Mouse (Mus musculus): ENCODE data around the gene Lnpep.
"Not testable (repeated sequence)": the region's sequence is repeated elsewhere in the genome, so short reads cannot be mapped to it uniquely, and the experiment has no call there.

Gene Lnpep

DNA sequence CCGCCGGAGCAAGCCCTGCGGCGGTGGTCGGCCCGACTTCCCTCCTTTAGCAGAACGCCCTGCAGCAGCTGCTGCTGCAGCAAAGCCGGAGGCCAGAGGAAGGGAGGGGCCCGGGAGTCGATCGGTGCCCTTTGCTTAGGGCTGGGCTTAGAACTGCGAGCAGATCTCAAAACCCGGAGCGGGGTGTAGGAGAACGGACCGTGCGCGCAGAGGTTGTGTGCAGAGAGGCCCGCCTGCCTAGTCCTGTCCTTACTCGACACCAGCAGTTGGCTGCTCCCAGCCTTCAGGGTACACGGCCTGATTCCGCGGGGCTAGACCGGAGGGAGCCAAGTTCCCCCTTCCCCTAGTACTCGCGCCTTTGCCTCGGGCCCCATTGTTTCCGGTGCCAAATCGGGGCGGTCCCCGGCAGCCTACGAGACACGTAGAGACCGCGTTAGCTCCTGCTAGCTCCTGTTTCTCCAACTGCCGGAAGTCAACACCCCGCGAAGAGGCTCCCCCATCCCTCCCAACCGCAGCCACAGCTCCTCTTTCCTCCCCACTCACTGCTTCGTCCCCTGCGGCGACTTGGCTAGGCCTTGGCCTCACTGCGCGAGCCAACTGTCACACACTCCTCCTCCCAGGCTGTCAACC, at the start of gene Lnpep:
Lnpep (minus strand) TSS at position 94 of the 630 bp plus-strand sequence.
- DNase-seq = peak; percentile 100

DNA sequence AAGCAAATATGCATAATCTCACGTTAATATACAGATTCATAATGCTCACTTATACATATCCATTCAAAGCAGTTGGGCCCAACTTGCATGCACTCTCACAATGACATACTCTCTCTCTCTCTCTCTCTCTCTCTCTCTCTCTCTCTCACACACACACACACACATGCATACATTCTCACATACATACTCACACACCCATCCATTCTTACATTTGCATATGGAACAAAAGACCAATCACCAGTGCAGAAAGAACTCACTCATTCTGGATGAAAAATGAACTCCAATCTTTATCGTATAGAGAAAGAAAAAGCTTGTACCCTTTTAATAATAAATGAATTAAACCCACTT, 31.0 kb upstream of the Lnpep start:
- no peak for DNase-seq

- peak; percentile 40 for DNase-seq
These were observed 30.4 kb upstream of the Lnpep start for GRCm38 (mm10) chr17:17654997-17655828.

DNA sequence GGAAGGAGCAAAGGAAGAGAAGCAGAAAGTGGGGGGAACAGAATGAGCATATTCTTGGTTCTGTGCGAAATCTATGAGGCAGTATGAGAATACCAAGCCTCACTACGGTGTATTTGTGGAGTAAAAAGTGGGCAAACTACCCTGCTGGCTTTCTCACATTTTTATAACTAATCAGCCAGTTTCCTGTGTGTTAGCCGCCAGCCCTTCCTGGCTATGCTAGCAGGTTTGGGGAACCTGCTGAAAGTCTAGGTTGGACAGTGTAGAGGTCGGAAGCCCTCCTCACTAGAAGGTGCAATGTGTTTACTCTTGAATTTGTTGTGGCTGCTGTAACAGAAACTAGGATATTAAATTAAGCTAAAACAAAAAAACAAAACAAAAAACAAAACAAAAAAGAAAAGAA, 27.7 kb upstream of the Lnpep start:
- DNase-seq = peak; percentile 37

GRCm38 (mm10) chr17:17645738-17646137, 20.9 kb upstream of the Lnpep start:
- DNase-seq = peak; percentile 62

- DNase-seq = peak; percentile 41
These were observed 12.5 kb upstream of the Lnpep start for GRCm38 (mm10) chr17:17637387-17637786.

- DNase-seq = peak; percentile 2
These were observed 11.3 kb upstream of the Lnpep start for GRCm38 (mm10) chr17:17636147-17636546.

- DNase-seq = peak; percentile 12
These were observed 9.2 kb upstream of the Lnpep start for GRCm38 (mm10) chr17:17634033-17634432.

DNA sequence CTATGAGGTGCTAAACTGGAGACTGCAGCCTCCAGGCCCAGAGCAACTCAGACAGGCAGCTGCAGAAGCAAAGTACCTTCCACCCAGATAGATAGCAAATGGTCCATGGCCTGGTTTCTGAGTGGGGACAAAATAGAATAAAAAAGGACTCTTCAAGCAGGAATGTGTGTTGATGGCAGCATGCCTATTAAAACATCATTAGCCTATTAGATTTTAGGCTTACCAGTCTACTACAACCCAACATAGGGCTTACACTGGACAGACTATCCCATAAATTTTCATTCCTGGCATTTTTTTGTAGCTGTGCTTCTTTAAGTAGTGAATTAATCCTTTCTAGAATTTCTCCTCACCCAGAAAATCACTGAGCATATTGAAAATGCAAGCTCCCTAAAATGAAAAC, 7.1 kb upstream of the Lnpep start:
- DNase-seq = peak; percentile 19

GRCm38 (mm10) chr17:17628237-17628879, 3.5 kb upstream of the Lnpep start:
- DNase-seq = not testable (repeated sequence)

DNA sequence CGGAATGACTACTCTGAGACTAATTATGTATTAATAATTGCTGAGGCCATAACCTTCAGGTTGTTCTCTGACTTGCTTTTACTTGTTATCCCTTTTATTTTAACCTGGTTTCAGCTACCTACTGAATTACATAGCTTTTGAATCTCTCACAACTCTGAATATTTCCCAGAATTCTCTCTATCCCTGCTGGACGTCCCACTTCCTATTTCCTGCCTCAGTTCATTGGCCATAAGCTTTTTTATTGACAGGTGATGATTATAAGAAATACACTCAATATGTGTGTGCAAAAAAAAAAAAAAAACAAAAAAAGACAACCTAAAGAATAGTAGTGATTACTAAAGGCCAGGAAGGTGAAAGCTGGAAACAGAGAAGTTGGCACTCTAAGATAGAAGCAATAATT, 2.7 kb upstream of the Lnpep start:
- DNase-seq = no peak

- no peak for DNase-seq
These were observed 1.2 kb upstream of the Lnpep start for GRCm38 (mm10) chr17:17625887-17626679.

DNA sequence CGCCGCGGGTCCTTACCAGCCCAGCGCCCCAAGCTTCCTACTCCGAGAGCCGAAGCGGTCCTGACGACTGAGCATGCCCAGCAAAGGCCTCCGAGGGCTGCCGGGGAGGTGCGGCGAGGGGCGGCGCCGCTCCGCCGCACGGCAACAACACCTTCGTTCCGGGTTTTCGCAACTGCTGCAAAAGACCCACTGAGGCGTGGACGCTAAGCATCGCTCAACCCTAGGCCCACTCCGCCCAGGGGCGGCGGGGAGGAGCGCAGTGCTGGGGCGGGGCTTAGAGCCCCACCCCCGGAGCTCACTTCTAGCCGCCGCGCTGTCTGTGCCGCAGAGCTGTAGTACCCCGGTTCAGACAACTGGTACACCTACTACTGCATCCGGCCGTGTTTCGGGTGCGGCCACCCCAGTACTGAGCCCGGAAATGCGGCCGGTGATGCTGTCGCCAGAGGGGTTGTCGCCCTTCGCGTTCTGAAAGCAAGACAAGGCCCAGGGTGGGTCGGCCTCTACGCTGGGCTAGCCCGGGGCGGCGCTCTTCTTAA, 361 bp downstream of the Lnpep start:
- peak; percentile 100 for DNase-seq

DNA sequence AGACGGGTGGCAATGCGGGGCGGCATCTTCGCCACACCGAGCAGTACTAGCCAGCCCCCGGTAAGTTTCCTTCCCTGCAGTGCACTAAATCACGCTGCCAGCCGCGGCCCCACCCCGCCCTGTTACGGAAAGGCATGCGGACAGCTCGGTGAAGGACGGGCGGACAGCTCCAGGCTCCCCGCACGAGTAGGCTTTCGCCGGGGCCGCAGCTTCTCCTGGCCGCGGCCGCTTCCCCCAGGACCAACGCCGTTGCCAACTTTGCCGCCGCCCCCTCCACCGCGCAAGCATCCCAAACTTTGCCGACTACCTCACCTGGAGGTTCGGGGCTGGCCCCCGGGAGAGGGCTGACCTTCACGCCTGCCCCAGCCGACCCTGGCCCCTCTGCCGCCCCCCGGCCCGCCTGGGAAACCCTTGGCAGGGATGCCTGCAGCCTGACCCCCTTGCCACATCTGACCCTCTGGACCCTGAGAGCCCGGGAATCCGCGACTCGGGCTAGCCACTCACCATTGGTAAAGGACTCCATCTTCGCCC, 895 bp downstream of the Lnpep start:
- no peak for DNase-seq

- peak; percentile 86 for DNase-seq
These were observed 1.5 kb downstream of the Lnpep start for GRCm38 (mm10) chr17:17623221-17623889.

- DNase-seq = no peak
These were observed 2.3 kb downstream of the Lnpep start for GRCm38 (mm10) chr17:17622576-17622975.

- no peak for DNase-seq
These were observed 3.3 kb downstream of the Lnpep start for GRCm38 (mm10) chr17:17621586-17621985.

GRCm38 (mm10) chr17:17618463-17618862, 6.4 kb downstream of the Lnpep start:
- peak; percentile 88 for DNase-seq

- DNase-seq = peak; percentile 90
These were observed 7.2 kb downstream of the Lnpep start for GRCm38 (mm10) chr17:17617440-17618204.

GRCm38 (mm10) chr17:17612336-17612735, 12.5 kb downstream of the Lnpep start:
- DNase-seq = no peak

DNA sequence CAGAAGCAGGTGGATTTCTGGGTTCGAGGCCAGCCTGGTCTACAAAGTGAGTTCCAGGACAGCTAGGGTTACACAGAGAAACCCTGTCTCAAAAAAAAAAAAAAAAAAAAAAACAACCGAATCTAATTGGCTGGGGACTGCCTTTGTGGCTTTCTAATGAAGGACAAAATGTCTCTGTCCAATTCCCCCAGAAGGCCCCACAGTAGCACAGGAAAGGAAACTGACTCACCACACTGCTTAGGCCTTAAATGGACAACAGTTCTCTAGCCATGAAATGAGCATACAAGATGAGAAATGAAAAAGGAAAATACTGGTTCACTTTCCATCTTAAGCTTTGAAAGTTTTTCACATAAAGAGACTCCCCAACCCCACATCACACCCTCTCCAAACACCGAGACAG, 15.3 kb downstream of the Lnpep start:
- DNase-seq = peak; percentile 95
